Mouse (Mus musculus) fat pad, adult 2 months (tissue): ENCODE measurements around the gene B3glct.

Experiments used
- DNase-seq: peaks from one replicate; pipeline ENCODE4 v3.0.0-alpha.2; 2011; ENCODE audit warnings: low read depth, low spot score; ENCODE audit errors: extremely low read depth

Gene B3glct

GRCm38 (mm10) chr5:149678100-149678989 lies at the start of gene B3glct:
Gene B3glct, plus strand, starts transcription at chr5:149678230.
- no peak for DNase-seq

- DNase-seq, result peak; percentile 7
Measured at GRCm38 (mm10) chr5:149634409-149635035, 43.5 kb upstream of the B3glct start.

- no peak for DNase-seq
Measured at GRCm38 (mm10) chr5:149635556-149635955, 42.5 kb upstream of the B3glct start.

- peak; percentile 87 for DNase-seq
Measured at GRCm38 (mm10) chr5:149636075-149636920, 41.7 kb upstream of the B3glct start, which contains the start of gene Hsph1. Gene Hsph1, minus strand, starts transcription at chr5:149636376.

- DNase-seq, result no peak
Measured at GRCm38 (mm10) chr5:149637306-149637705, 40.7 kb upstream of the B3glct start.

- DNase-seq, result no peak
Measured at GRCm38 (mm10) chr5:149641277-149641892, 36.6 kb upstream of the B3glct start.

GRCm38 (mm10) chr5:149642366-149642765 lies 35.7 kb upstream of the B3glct start:
- peak; percentile 19 for DNase-seq

GRCm38 (mm10) chr5:149642783-149643509 lies 35.1 kb upstream of the B3glct start:
- peak; percentile 33 for DNase-seq

- DNase-seq, result no peak
Measured at GRCm38 (mm10) chr5:149647367-149648115, 30.5 kb upstream of the B3glct start.

GRCm38 (mm10) chr5:149648196-149648595 lies 29.8 kb upstream of the B3glct start:
- DNase-seq, result no peak

- no peak for DNase-seq
Measured at GRCm38 (mm10) chr5:149648895-149649406, 29.1 kb upstream of the B3glct start.

- DNase-seq, result no peak
Measured at GRCm38 (mm10) chr5:149649499-149650178, 28.4 kb upstream of the B3glct start.

- no peak for DNase-seq
Measured at GRCm38 (mm10) chr5:149650179-149650553, 27.9 kb upstream of the B3glct start.

GRCm38 (mm10) chr5:149655636-149656035 lies 22.4 kb upstream of the B3glct start:
- no peak for DNase-seq

- no peak for DNase-seq
Measured at GRCm38 (mm10) chr5:149658022-149658421, 20.0 kb upstream of the B3glct start.

- DNase-seq, result no peak
Measured at GRCm38 (mm10) chr5:149658741-149659413, 19.2 kb upstream of the B3glct start.

- DNase-seq, result no peak
Measured at GRCm38 (mm10) chr5:149659414-149659780, 18.6 kb upstream of the B3glct start.

GRCm38 (mm10) chr5:149661428-149661827 lies 16.6 kb upstream of the B3glct start:
- no peak for DNase-seq
